15 mouse cellular contexts compared by ENCODE assay signal in genomic region chr9:108748600-108749183, GRCm38 (mm10). TPM values are rescaled to one million over a fixed set of nuclear protein-coding genes. Genes with fewer than 3 reads are reported as not detected.
A peak's percentile ranks its signal among the peaks of the same experiment; 100 is the strongest.
DNase-seq lines count a peak whose midpoint lies in the region; ATAC-seq and TF ChIP-seq lines count a peak whose summit lies in the region.
"Had no signal": no experiment of that assay in that cellular context is flagged by ENCODE, and none has a peak within 500 bp of the region (broad histone marks: within the 10 kb centered on the region; RNA-seq: fewer than 3 reads in every experiment).

No protein-coding gene starts in this region.

- H3K9me3 ChIP-seq in liver, embryonic 13.5 days (replicated peaks) = no peaks in the 10 kb centered on the region
- H3K9me3 ChIP-seq in liver, embryonic 11.5 days (ENCODE audit: control insufficient read depth, low read length) = no peaks in the 10 kb centered on the region
- H3K9me3 ChIP-seq in heart, postnatal 0 days (replicated peaks; ENCODE audit: control insufficient read depth, low read length) = no peaks in the 10 kb centered on the region
- no peaks in the 10 kb centered on the region for H3K9me3 ChIP-seq in midbrain, embryonic 14.5 days (ENCODE audit: control insufficient read depth, low read length)
- H3K9me3 ChIP-seq: megakaryocyte, embryonic 14.5 days had no signal

- H3K4me3 ChIP-seq in liver, embryonic 13.5 days (replicated peaks) = no peak overlapping the region
- H3K4me3 ChIP-seq in liver, embryonic 11.5 days (ENCODE audit: low read depth, low read length) = no peak overlapping the region
- H3K4me3 ChIP-seq in heart, postnatal 0 days (ENCODE audit: low read depth, low read length) = no peak overlapping the region
- H3K4me3 ChIP-seq in midbrain, embryonic 14.5 days (replicated peaks; ENCODE audit: low read depth, low read length) = no peak overlapping the region
- H3K4me3 ChIP-seq: megakaryocyte, embryonic 14.5 days had no signal

- WGBS in liver, embryonic 13.5 days (ENCODE audit: insufficient replicate concordance) = 80% methylated on average over 11 of the region's 11 CpGs
- WGBS in liver, embryonic 11.5 days = 77% methylated on average over 11 of the region's 11 CpGs
- 38% methylated on average over 11 of the region's 11 CpGs for WGBS in heart, postnatal 0 days
- 71% methylated on average over 11 of the region's 11 CpGs for WGBS in midbrain, embryonic 14.5 days

- no peak for TF ChIP-seq CTCF in heart, postnatal 0 days (IDR thresholded peaks at IDR 0.05; ENCODE audit: low read depth)

- ATAC-seq in cerebellum, adult (ENCODE audit: insufficient number of reproducible peaks, low FRiP score, low TSS enrichment) = no peak
- ATAC-seq in liver, embryonic 13.5 days (ENCODE audit: low read depth) = no peak
- ATAC-seq in liver, embryonic 11.5 days (replicated peaks; ENCODE audit: low FRiP score) = no peak
- peak; percentile 77 for ATAC-seq in heart, postnatal 0 days (ENCODE audit: insufficient read depth, low read depth)
- no peak for ATAC-seq in midbrain, embryonic 14.5 days (ENCODE audit: low FRiP score, low TSS enrichment)
- ATAC-seq: intestine, embryonic 16.5 days had no signal

- peaks cover 20% of the 10 kb centered on the region for H3K36me3 ChIP-seq in liver, embryonic 13.5 days
- H3K36me3 ChIP-seq in liver, embryonic 11.5 days (ENCODE audit: control insufficient read depth, insufficient read depth, low read length) = peaks cover 4% of the 10 kb centered on the region; the same call in 1 of the 2 replicates
- H3K36me3 ChIP-seq in heart, postnatal 0 days (replicated peaks; ENCODE audit: control insufficient read depth, insufficient read depth, low read length) = peaks cover 46% of the 10 kb centered on the region
- peaks cover 57% of the 10 kb centered on the region for H3K36me3 ChIP-seq in midbrain, embryonic 14.5 days (ENCODE audit: control insufficient read depth, insufficient read depth, low read length)

- TF ChIP-seq EP300 in heart, postnatal 0 days (IDR thresholded peaks at IDR 0.05; ENCODE audit: low read depth) = no peak

- DNase-seq in cerebellum, postnatal 14 days = peak; percentile 22 to 24
- DNase-seq in liver, embryonic 13.5 days = no peak
- DNase-seq in liver, embryonic 11.5 days (ENCODE audit: low spot score) = no peak
- DNase-seq in heart, postnatal 0 days (ENCODE audit: low spot score) = peak; percentile 24
- DNase-seq in midbrain, embryonic 14.5 days = no peak
- DNase-seq in layer of hippocampus, adult 18-20 months (ENCODE audit: low spot score in 2 of 2) = no peak
- DNase-seq in right cerebral cortex, adult 18-20 months = no peak
- DNase-seq: kidney, postnatal 25 days; left cerebral cortex, postnatal 4 days; lung, adult 18-20 months; right cerebral cortex, postnatal 25 days; thymus, postnatal 25 days had no signal

- H3K27me3 ChIP-seq in liver, embryonic 13.5 days = no peaks in the 10 kb centered on the region
- no peaks in the 10 kb centered on the region for H3K27me3 ChIP-seq in liver, embryonic 11.5 days (replicated peaks; ENCODE audit: control insufficient read depth, insufficient read depth, low read length)
- H3K27me3 ChIP-seq in heart, postnatal 0 days (ENCODE audit: control insufficient read depth, insufficient read depth, low read length) = no peaks in the 10 kb centered on the region
- H3K27me3 ChIP-seq in midbrain, embryonic 14.5 days (ENCODE audit: control insufficient read depth, insufficient read depth, low read length) = no peaks in the 10 kb centered on the region
- H3K27me3 ChIP-seq: megakaryocyte, embryonic 14.5 days had no signal

- no peak overlapping the region for H3K4me2 ChIP-seq in liver, embryonic 13.5 days
- H3K4me2 ChIP-seq in liver, embryonic 11.5 days = no peak overlapping the region
- H3K4me2 ChIP-seq in heart, postnatal 0 days (ENCODE audit: low read depth, low read length) = no peak overlapping the region
- H3K4me2 ChIP-seq in midbrain, embryonic 14.5 days (ENCODE audit: low read length) = no peak overlapping the region

- H3K9ac ChIP-seq in liver, embryonic 13.5 days = no peak overlapping the region
- no peak overlapping the region for H3K9ac ChIP-seq in liver, embryonic 11.5 days (ENCODE audit: low read depth, low read length)
- H3K9ac ChIP-seq in heart, postnatal 0 days (replicated peaks; ENCODE audit: low read depth, low read length) = 0 out of 2 replicates have a peak overlapping the region, but pooled peaks have one; percentile 26
- 0 out of 2 replicates have a peak overlapping the region, but pooled peaks have one; percentile 23 for H3K9ac ChIP-seq in midbrain, embryonic 14.5 days (replicated peaks; ENCODE audit: low read length)

- peaks cover 26% of the 10 kb centered on the region for H3K4me1 ChIP-seq in liver, embryonic 13.5 days (replicated peaks)
- peaks cover 14% of the 10 kb centered on the region for H3K4me1 ChIP-seq in liver, embryonic 11.5 days (replicated peaks; ENCODE audit: control insufficient read depth, insufficient read depth, low read length)
- H3K4me1 ChIP-seq in heart, postnatal 0 days (ENCODE audit: control insufficient read depth, insufficient read depth) = no peaks in the 10 kb centered on the region
- no peaks in the 10 kb centered on the region for H3K4me1 ChIP-seq in midbrain, embryonic 14.5 days (ENCODE audit: control insufficient read depth, insufficient read depth, low read length)

- 0 out of 2 replicates have a peak overlapping the region, but pooled peaks have one; percentile 5 for H3K27ac ChIP-seq in liver, embryonic 13.5 days
- no peak overlapping the region for H3K27ac ChIP-seq in liver, embryonic 11.5 days (ENCODE audit: low read depth, low read length)
- peak overlapping the region; percentile 75 for H3K27ac ChIP-seq in heart, postnatal 0 days (ENCODE audit: low read depth)
- H3K27ac ChIP-seq in midbrain, embryonic 14.5 days (replicated peaks; ENCODE audit: low read depth, low read length) = 0 out of 2 replicates have a peak overlapping the region, but pooled peaks have one; percentile 9

RNA-seq across cellular contexts. Expression of gene Ip6k2, which starts 34.9 kb away (rescaled TPM):
- 11.5 and 11.6 TPM in 2 replicates for polyA plus RNA-seq in liver, embryonic 13.5 days (2015; fragmentation: Nextera tagmentation; extraction: Ambion mirVana)
- 31.8 and 37.5 TPM in 2 replicates for polyA plus RNA-seq in liver, embryonic 11.5 days (2014; fragmentation: Nextera tagmentation; extraction: Ambion mirVana)
- 28.9 and 33.1 TPM in 2 replicates for total RNA-seq in heart, postnatal 0 days (2014; rRNA removed; ENCODE audit: low replicate concordance)
- polyA plus RNA-seq in heart, postnatal 0 days (2015; fragmentation: Nextera tagmentation; extraction: Ambion mirVana) = 20.5 and 22.1 TPM in 2 replicates
- polyA plus RNA-seq in midbrain, embryonic 14.5 days (2014; fragmentation: Nextera tagmentation; extraction: Ambion mirVana) = 256 and 286 TPM in 2 replicates
- 100 to 1,000 TPM; 240 to 270 TPM for total RNA-seq in layer of hippocampus, adult 18-20 months (2021)

RNA-seq across cellular contexts. Expression of gene Nckipsd, which starts 59.5 kb away (rescaled TPM):
- 3.9 and 5.9 TPM in 2 replicates for polyA plus RNA-seq in liver, embryonic 13.5 days (2015; fragmentation: Nextera tagmentation; extraction: Ambion mirVana)
- 8.8 and 16.2 TPM in 2 replicates for polyA plus RNA-seq in liver, embryonic 11.5 days (2014; fragmentation: Nextera tagmentation; extraction: Ambion mirVana)
- 12.0 and 13.7 TPM in 2 replicates for total RNA-seq in heart, postnatal 0 days (2014; rRNA removed; ENCODE audit: low replicate concordance)
- polyA plus RNA-seq in heart, postnatal 0 days (2015; fragmentation: Nextera tagmentation; extraction: Ambion mirVana) = 8.8 and 10.0 TPM in 2 replicates
- polyA plus RNA-seq in midbrain, embryonic 14.5 days (2014; fragmentation: Nextera tagmentation; extraction: Ambion mirVana) = 24.3 and 27.4 TPM in 2 replicates
- total RNA-seq in layer of hippocampus, adult 18-20 months (2021) = 10 to 100 TPM; 75.6 to 78.8 TPM

RNA-seq across cellular contexts. Expression of gene Prkar2a, which starts 59.6 kb away (rescaled TPM):
- polyA plus RNA-seq in liver, embryonic 13.5 days (2015; fragmentation: Nextera tagmentation; extraction: Ambion mirVana) = 9.5 and 10.6 TPM in 2 replicates
- polyA plus RNA-seq in liver, embryonic 11.5 days (2014; fragmentation: Nextera tagmentation; extraction: Ambion mirVana) = 23.8 and 26.2 TPM in 2 replicates
- total RNA-seq in heart, postnatal 0 days (2014; rRNA removed; ENCODE audit: low replicate concordance) = 48.2 and 52.8 TPM in 2 replicates
- 17.8 and 20.7 TPM in 2 replicates for polyA plus RNA-seq in heart, postnatal 0 days (2015; fragmentation: Nextera tagmentation; extraction: Ambion mirVana)
- 53.8 and 68.1 TPM in 2 replicates for polyA plus RNA-seq in midbrain, embryonic 14.5 days (2014; fragmentation: Nextera tagmentation; extraction: Ambion mirVana)
- total RNA-seq in layer of hippocampus, adult 18-20 months (2021) = 10 to 100 TPM; 44.8 to 49.0 TPM

Comparison
In these comparisons a context has a peak if more than half of its experiments do, and no peak if none do; other contexts are left out.
1. DNase-seq: peak in cerebellum, postnatal 14 days (2 of 2) and heart, postnatal 0 days (single experiment); none in liver, embryonic 13.5 days (single experiment), liver, embryonic 11.5 days (single experiment), midbrain, embryonic 14.5 days (single experiment), layer of hippocampus, adult 18-20 months (0 of 2) and right cerebral cortex, adult 18-20 months (single experiment).
2. H3K9ac ChIP-seq: peak in heart, postnatal 0 days (single experiment) and midbrain, embryonic 14.5 days (single experiment); none in liver, embryonic 13.5 days (single experiment) and liver, embryonic 11.5 days (single experiment).